Mouse (Mus musculus): ENCODE data around the gene Wdr61. TPM values are rescaled to one million over a fixed set of nuclear protein-coding genes. Genes with fewer than 3 reads are reported as not detected.

Gene Wdr61
- 83.8 and 105 TPM in 2 replicates for polyA plus RNA-seq (2012; rRNA removed)

DNA sequence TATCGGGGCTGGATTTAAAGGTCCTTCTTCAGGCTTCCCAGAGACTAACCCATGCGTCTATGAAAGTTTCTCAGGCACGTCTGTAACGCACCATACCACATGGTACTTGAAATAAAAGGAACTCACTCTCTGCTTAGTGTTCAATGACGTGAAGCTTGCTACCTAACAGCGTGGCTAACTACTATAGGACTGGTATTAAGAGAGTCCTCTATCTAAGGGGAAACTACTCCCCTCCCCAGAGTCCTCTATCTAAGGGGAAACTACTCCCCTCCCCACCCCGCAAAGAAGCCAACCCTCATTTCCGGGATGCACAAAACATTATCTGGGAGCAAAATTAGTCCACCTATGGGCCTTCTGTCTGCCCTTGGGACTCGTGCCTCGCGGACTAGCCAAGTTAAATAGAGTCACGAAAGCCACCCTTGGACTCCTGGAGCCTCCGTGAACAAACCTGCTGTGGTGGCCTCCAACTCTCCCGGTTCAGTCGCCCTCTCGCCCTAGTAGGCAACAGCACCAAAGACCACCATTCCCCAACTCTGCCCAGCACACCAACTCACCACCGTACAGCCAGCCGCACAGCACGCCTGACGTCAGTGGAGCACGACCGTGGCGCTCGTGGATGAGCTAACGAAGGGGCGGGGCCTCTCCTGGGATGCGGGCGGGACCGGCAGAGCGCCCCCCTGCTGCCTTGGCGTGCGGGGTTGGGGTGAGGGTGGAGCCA, at the start of gene Wdr61:
Wdr61 (minus strand) TSS at position 599 of the 718 bp plus-strand sequence.

GRCm38 (mm10) chr9:54764561-54765217, 30.4 kb upstream of the Wdr61 start, which contains the start of gene Crabp1:
Gene Crabp1, plus strand, starts transcription at chr9:54764748.

DNA sequence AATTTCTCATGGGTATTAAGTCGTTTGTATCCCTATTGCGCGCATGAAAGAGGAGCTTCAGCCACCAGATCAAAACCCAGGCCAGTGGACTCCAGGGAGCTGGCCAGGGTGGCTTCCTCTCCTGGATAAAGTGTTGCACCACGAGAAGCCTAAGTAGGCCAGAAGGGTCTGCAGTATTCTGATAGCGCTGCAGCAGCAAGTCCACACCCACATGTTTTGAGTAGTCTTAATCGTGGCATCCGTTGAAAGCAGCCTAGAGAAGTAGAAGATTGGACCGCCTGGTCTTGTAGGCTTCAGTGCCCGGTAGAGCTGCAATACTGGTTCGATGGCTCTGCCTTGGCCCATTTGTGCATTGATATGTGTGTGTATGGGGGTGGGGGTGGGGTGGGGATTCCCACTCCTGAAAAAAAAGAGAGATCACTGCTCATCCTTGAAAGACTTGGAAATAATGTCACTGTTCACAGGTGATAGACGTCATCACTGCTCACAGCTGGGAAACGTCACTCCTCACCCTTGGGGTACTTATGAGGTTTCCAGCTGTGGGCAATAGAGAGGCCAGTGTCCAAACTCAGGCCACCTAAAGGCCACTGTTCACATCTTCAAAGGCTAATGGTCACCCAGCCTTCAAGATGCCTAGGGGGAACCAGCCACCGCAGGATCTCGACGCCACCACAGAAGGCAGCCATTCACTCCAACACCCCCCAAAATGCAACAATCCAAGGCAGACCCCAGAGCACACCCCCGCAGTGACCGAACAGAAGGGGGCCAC, 35.8 kb downstream of the Wdr61 start, which contains the start of gene Dnaja4:
Dnaja4 (plus strand) TSS at position 556 of the 769 bp plus-strand sequence.

Other genes starting within 250 kb of the Wdr61 start
- gene Dmxl2, start 232.9 kb downstream of the Wdr61 start, polyA plus RNA-seq (2012; rRNA removed): 16.1 and 19.6 TPM in 2 replicates
- not detected in 2 replicates for gene Sh2d7, start 195.5 kb downstream of the Wdr61 start, polyA plus RNA-seq (2012; rRNA removed)
- 10.8 and 13.6 TPM in 2 replicates for gene Cib2, start 174.3 kb downstream of the Wdr61 start, polyA plus RNA-seq (2012; rRNA removed)
- 42.1 and 60.0 TPM in 2 replicates for gene Idh3a, start 148.2 kb downstream of the Wdr61 start, polyA plus RNA-seq (2012; rRNA removed)
- 5.6 and 6.5 TPM in 2 replicates for gene Acsbg1, start 72.6 kb downstream of the Wdr61 start, polyA plus RNA-seq (2012; rRNA removed)
- gene Dnaja4, start 35.6 kb downstream of the Wdr61 start, polyA plus RNA-seq (2012; rRNA removed): 4.1 and 4.6 TPM in 2 replicates
- gene Crabp1, start 30.2 kb upstream of the Wdr61 start, polyA plus RNA-seq (2012; rRNA removed): 707 and 862 TPM in 2 replicates
- gene Ireb2, start 129.3 kb upstream of the Wdr61 start, polyA plus RNA-seq (2012; rRNA removed): 42.3 and 68.3 TPM in 2 replicates
- gene Hykk, start 182.8 kb upstream of the Wdr61 start, polyA plus RNA-seq (2012; rRNA removed): 1.8 and 3.7 TPM in 2 replicates
- gene Psma4, start 216.3 kb upstream of the Wdr61 start, polyA plus RNA-seq (2012; rRNA removed): 161 and 281 TPM in 2 replicates
- gene AY074887, start 216.5 kb upstream of the Wdr61 start, polyA plus RNA-seq (2012; rRNA removed): 0.25 TPM in 1 of 2 replicates, not detected in the other
- gene Chrna5, start 246.4 kb upstream of the Wdr61 start, polyA plus RNA-seq (2012; rRNA removed): 2.7 and 2.9 TPM in 2 replicates